Mouse (Mus musculus) CH12.LX (cell line): ENCODE data around the gene Apoa2. TPM values are rescaled to one million over a fixed set of nuclear protein-coding genes. Genes with fewer than 3 reads are reported as not detected.

Source experiments
- DNase-seq: peaks from one replicate; pipeline ENCODE4 v3.0.0-alpha.2; 2013; ENCODE audit errors: extremely low read depth
- H3K27ac ChIP-seq: 2 replicates; pipeline ENCODE4 v1.5.1; 2012; ENCODE audit warnings: low read depth, mild to moderate bottlenecking, control low read depth, moderate library complexity; ENCODE audit not compliant: insufficient read depth
- H3K27me3 ChIP-seq: replicated peaks from 2 replicates; pipeline ENCODE3; 2012; ENCODE audit warnings: inconsistent platforms
- H3K36me3 ChIP-seq, 2 experiments: replicated peaks in 1 of 2; 2 replicates each; pipeline versions ENCODE3 to v1.6.1; 2012; ENCODE audit warnings: inconsistent platforms in 1 of 2, low read length in 1 of 2, mild to moderate bottlenecking in 1 of 2, mixed read lengths in 1 of 2, moderate library complexity in 1 of 2; ENCODE audit not compliant: control insufficient read depth in 1 of 2, insufficient read depth in 1 of 2
- H3K4me1 ChIP-seq, 2 experiments: 2 replicates each; pipeline ENCODE4 v1.6.1; 2012; ENCODE audit warnings: inconsistent platforms in 1 of 2, moderate library complexity in 1 of 2; ENCODE audit not compliant: insufficient read depth in 2 of 2, control insufficient read depth in 1 of 2
- H3K4me2 ChIP-seq: 2 replicates; pipeline ENCODE4 v1.6.1; 2012; ENCODE audit warnings: low read depth, mild to moderate bottlenecking, control low read depth; ENCODE audit not compliant: poor library complexity, insufficient read depth, severe bottlenecking
- H3K4me3 ChIP-seq, 3 experiments: fragments of 150-350 bp in 1 of 3; sonication (generic) in 1 of 3; replicated peaks in 1 of 3; 2 replicates each; pipeline versions ENCODE3 to v1.5.1; 2011 to 2012; ENCODE audit warnings: low read depth in 2 of 3, low read length in 2 of 3, mild to moderate bottlenecking in 2 of 3, moderate library complexity in 2 of 3, control low read depth in 1 of 3, improper control_type of control experiment in 1 of 3, inconsistent platforms in 1 of 3, mixed read lengths in 1 of 3; ENCODE audit not compliant: poor library complexity in 1 of 3
- H3K79me2 ChIP-seq: replicated peaks from 2 replicates; pipeline ENCODE4 v1.6.1; 2012; ENCODE audit warnings: mild to moderate bottlenecking, moderate library complexity; ENCODE audit not compliant: control insufficient read depth, poor library complexity, insufficient read depth, severe bottlenecking; ENCODE audit errors: extremely low read depth
- H3K9ac ChIP-seq: 2 replicates; pipeline ENCODE4 v1.6.1; 2012; ENCODE audit warnings: low read depth, mild to moderate bottlenecking, control low read depth, moderate library complexity; ENCODE audit not compliant: insufficient read depth
- H3K9me3 ChIP-seq: replicated peaks from 2 replicates; pipeline ENCODE3; 2012; ENCODE audit warnings: low read length, inconsistent platforms, mixed read lengths
- ELF1 ChIP-seq: IDR thresholded peaks from 2 replicates; pipeline ENCODE4 v1.6.1; 2014; ENCODE audit warnings: low read depth, mild to moderate bottlenecking, inconsistent platforms, low read length, improper control_type of control experiment
- HCFC1 ChIP-seq: IDR thresholded peaks from 2 replicates; pipeline ENCODE4 v1.6.1; 2012; ENCODE audit warnings: low read depth, mild to moderate bottlenecking, inconsistent platforms, low read length, improper control_type of control experiment
- IRF4 ChIP-seq: IDR thresholded peaks from 2 replicates; pipeline ENCODE4 v1.6.1; 2014; ENCODE audit warnings: low read depth, mild to moderate bottlenecking, inconsistent platforms, low read length, improper control_type of control experiment
- JUN ChIP-seq: IDR thresholded peaks from 2 replicates; pipeline ENCODE4 v1.6.1; 2011; ENCODE audit warnings: low read depth, mild to moderate bottlenecking, low read length, improper control_type of control experiment, moderate library complexity; ENCODE audit not compliant: insufficient read depth
- MAFK ChIP-seq: IDR thresholded peaks from 2 replicates; pipeline ENCODE4 v1.6.1; 2011; ENCODE audit warnings: low read length, improper control_type of control experiment; ENCODE audit not compliant: insufficient replicate concordance
- MAZ ChIP-seq: IDR thresholded peaks from 2 replicates; pipeline ENCODE4 v1.6.1; 2012; ENCODE audit warnings: low read depth, mild to moderate bottlenecking, inconsistent platforms, low read length, improper control_type of control experiment, moderate library complexity
- PAX5 ChIP-seq: IDR thresholded peaks from 2 replicates; pipeline ENCODE4 v1.6.1; 2012; ENCODE audit warnings: low read length, inconsistent platforms, mixed read lengths
- POLR2A ChIP-seq: IDR thresholded peaks from 2 replicates; pipeline ENCODE4 v1.6.1; 2011; ENCODE audit warnings: low read depth, mild to moderate bottlenecking, improper control_type of control experiment, low read length
- POLR2AphosphoS2 ChIP-seq: IDR thresholded peaks from 2 replicates; pipeline ENCODE4 v1.6.1; 2011; ENCODE audit warnings: low read depth, low read length, improper control_type of control experiment
- RAD21 ChIP-seq: IDR thresholded peaks from 2 replicates; pipeline ENCODE4 v1.6.1; 2011; ENCODE audit warnings: low read depth, mild to moderate bottlenecking, low read length, improper control_type of control experiment, moderate library complexity
- SMC3 ChIP-seq: IDR thresholded peaks from 2 replicates; pipeline ENCODE4 v1.6.1; 2011; ENCODE audit warnings: low read depth, low read length, improper control_type of control experiment
- USF2 ChIP-seq: conservative IDR thresholded peaks from 2 replicates; pipeline ENCODE4 v1.6.1; 2011; ENCODE audit warnings: low read depth, low read length, improper control_type of control experiment
- ZKSCAN1 ChIP-seq: IDR thresholded peaks from 2 replicates; pipeline ENCODE4 v1.6.1; 2012; ENCODE audit warnings: low read depth, inconsistent platforms, low read length, improper control_type of control experiment, borderline replicate concordance
- ZNF384 ChIP-seq: IDR thresholded peaks from 2 replicates; pipeline ENCODE4 v1.6.1; 2012; ENCODE audit warnings: low read depth, low read length, improper control_type of control experiment, inconsistent platforms
- dilution Hi-C: fragments of 300-500 bp; cut with MboI; formaldehyde crosslinking; loops from 2 replicates; pipeline ENCODE4 v1.14.3; 2020; ENCODE audit warnings: low sequenced_read_pairs; ENCODE audit not compliant: extremely low pct_unique_long_range_greater_than_20kb, extremely low pct_ligation_motif_present
- in situ Hi-C: fragments of 300-500 bp; cut with MboI; formaldehyde crosslinking; loops from 3 replicates; pipeline ENCODE4 v1.14.3; 2019; ENCODE audit warnings: low sequenced_read_pairs, low pct_ligation_motif_present, low pct_unique_long_range_greater_than_20kb, mixed read lengths
- polyA plus RNA-seq: library from polyadenylated mRNA; unstranded; fragments of >175 nt; gene quantifications from 2 replicates; pipeline ENCODE4 v1.2.1, GENCODE M21; 2012; ENCODE audit warnings: low read depth; ENCODE audit not compliant: insufficient read length
- total RNA-seq, 2 experiments: library from RNA; depleted of rRNA; stranded (reverse); fragments of 300-350 nt in 1 of 2; fragments of >200 nt in 1 of 2; gene quantifications; 2 replicates each; pipeline ENCODE4 v1.2.3; 2012 to 2014

Apoa2 gene
- total and polyA plus RNA-seq, 3 experiments = 3.0 to 5.3 (median 3.1) TPM

DNA sequence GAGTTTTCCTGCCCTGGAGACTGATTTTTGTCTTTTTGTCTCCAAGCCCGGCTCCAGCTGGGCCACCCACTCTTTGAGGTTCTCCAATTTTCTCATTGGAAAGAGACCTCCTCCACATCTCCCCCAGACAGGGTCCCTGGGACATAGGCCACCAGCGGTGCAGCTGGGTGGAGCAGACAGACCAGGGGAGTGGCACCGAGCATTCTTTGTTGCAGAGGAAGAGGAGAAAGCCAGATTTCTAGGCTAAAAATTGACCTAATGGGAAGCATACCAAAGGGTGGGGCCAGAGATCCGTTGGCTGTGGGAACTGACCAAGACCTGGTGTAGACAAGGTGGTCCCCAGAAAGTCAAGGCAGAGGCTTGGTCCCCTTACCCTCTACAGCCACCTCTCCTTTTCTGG lies 23.1 kb downstream of the Apoa2 start:
- Histone ChIP-seq H3K4me1 (peaks cover 17 to 51% of the 10 kb centered on the region in 2 experiments), H3K79me2 (peaks cover 20% of the 10 kb centered on the region), H3K4me2 (peak overlapping the region; percentile 64; the same call in 1 of the 2 replicates), H3K27me3 (peaks cover 6% of the 10 kb centered on the region), H3K36me3 (peaks cover 17 to 25% of the 10 kb centered on the region in 2 experiments), H3K27ac (no peak overlapping the region), H3K9ac (no peak overlapping the region), H3K4me3 (no peak overlapping the region), H3K9me3 (no peaks in the 10 kb centered on the region)
- no peak for TF ChIP-seq MAFK
- TF ChIP-seq POLR2AphosphoS2 = no peak
- dilution Hi-C loops = no loop called here
- DNase-seq = no peak
- in situ Hi-C loops = no loop called here

DNA sequence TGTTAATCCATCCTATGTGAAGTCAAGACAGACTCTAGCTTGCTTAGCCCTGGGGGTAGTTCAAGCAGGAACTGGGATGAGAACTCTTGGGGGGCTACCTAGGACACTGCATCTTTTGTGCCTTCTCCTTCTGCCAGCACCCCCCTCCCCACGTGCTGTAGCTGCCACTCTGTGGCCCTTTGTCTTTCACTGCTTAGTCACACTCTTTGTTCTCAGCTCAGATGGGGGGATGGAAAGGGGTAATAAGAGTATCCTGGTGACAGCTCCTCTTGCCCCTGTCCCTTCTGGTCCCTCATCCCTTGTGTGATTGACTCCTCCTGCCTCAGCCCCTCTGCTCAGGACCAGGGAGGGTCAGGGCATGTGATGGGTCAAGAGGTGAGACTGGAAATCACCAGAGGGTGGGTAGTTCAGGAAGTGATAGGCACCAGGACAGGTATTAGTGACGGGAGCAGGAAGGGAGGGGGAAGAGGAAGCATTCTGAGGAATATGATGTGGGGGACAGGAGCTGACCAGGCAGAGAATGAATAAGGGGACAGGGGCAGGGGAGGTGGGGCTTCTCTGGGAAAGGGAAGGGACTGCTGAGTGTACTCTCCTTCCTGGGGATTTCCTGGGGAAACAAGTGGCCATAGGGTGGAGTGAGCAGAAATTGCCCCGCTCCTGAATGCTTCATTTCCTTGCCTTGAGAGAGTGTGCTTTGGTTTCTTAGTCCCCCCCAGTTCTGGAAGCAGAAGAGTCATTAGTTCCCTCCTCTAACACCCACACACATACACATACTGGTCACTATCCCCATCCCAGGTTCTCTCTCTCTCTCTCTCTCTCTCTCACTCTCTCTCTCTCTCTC lies 23.8 kb downstream of the Apoa2 start:
- Histone ChIP-seq H3K9ac (0 out of 2 replicates have a peak overlapping the region, but pooled peaks have one; percentile 8), H3K79me2 (peaks cover 20% of the 10 kb centered on the region), H3K9me3 (no peaks in the 10 kb centered on the region), H3K4me1 (peaks cover 17 to 51% of the 10 kb centered on the region in 2 experiments), H3K4me2 (no peak overlapping the region), H3K4me3 (peak overlapping the region in 1 of 3 experiments; percentile 46), H3K27ac (no peak overlapping the region; the same call in 1 of the 2 replicates), H3K36me3 (peaks cover 11 to 18% of the 10 kb centered on the region in 2 experiments), H3K27me3 (peaks cover 11% of the 10 kb centered on the region)
- no peak for DNase-seq
- no peak for TF ChIP-seq ZKSCAN1
- TF ChIP-seq JUN = no peak
- 0 out of 2 replicates have a peak, but pooled peaks have one; percentile 8 for TF ChIP-seq ELF1
- TF ChIP-seq HCFC1 = peak; percentile 64
- in situ Hi-C loops (no loop called here), dilution Hi-C loops (no loop called here)

DNA sequence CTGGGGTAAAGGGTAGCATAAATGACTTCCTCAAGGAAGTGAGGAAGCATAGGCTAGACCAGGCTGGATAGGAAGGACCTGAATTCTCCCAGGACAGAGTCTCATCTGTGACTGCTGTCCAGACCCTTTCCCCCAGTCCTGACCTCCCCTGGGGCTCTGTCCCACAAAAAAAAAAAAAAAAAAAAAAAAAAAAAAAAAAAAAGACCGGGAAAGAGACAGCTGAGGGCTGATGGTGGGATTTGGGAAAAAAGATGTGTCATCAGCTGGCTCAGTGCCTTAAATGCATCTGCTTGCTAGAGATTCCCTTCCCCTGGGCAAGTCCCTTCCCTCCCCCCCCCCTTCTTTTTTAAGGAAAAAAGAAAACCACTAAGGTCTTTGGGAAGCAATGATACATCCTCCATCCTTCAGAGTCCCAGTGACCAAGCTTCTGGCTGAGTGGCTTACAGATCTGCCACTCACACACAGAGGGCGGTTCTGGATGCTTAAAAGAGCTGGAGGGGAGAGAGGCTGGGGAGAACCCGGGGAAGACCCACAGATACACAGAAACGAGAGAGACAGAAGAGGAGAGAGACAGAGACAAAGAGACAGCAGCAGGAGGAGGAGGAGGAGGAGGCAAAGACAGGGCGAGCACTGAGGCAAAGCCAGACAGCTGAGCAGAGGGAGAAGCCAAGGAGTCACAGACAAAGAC lies 25.2 kb downstream of the Apoa2 start, which contains the start of gene Adamts4:
Adamts4 (plus strand) TSS at position 509 of the 688 bp plus-strand sequence.
- peaks cover 20% of the 10 kb centered on the region for H3K27me3 ChIP-seq
- no peak for DNase-seq
- peaks cover 1 to 6% of the 10 kb centered on the region in 2 experiments for H3K36me3 ChIP-seq
- H3K79me2 ChIP-seq = peaks cover 16% of the 10 kb centered on the region
- peaks cover 17 to 44% of the 10 kb centered on the region in 2 experiments for H3K4me1 ChIP-seq
- H3K9ac ChIP-seq = no peak within 1 kb of the TSS
- dilution Hi-C loops (no loop called here), in situ Hi-C loops (loop anchor here (5.0 kb wide), 1 partner anchor 33 kb away; no protein-coding TSS in a partner anchor)
- H3K27ac ChIP-seq = no peak within 1 kb of the TSS
- H3K4me3 ChIP-seq = no peak within 1 kb of the TSS
- peaks cover 3% of the 10 kb centered on the region for H3K9me3 ChIP-seq
- H3K4me2 ChIP-seq = peak within 1 kb of the TSS; percentile 21
- TF ChIP-seq PAX5 = no peak
- TF ChIP-seq SMC3 = no peak
- no peak for TF ChIP-seq IRF4
- TF ChIP-seq RAD21 = no peak
- TF ChIP-seq ELF1 = peak; percentile 27; the same call in 1 of the 2 replicates
- TF ChIP-seq ZNF384 = peak; percentile 63
- no peak for TF ChIP-seq USF2
- TF ChIP-seq MAZ = no peak
- 0 out of 2 replicates have a peak, but pooled peaks have one; percentile 20 for TF ChIP-seq POLR2A
- TF ChIP-seq, all 38 proteins: peak for 3
